ENCODE assay signal across 18 mouse cellular contexts in the genomic region with DNA sequence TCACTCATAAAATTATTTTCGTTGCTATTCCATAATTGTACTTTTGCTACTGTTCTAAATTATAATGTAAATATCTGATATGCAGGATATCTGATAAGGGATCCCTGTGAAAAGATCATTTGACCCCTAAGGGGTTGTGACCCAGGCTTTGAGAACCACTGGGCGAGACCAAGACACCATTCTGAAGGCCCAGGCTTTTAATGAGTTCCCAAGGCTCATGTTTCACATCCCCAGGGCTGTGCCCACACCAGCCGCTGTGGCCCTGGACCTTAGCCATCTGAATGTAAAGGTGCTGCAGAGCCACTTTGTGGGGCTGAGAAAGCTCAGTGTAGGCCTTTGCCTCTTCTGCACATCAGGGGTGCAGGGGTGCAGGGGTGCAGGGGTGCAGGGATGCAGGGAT.
"Had no signal": no experiment of that assay in that cellular context is flagged by ENCODE, and none has a peak within 500 bp of the region (broad histone marks: within the 10 kb centered on the region; RNA-seq: fewer than 3 reads in every experiment).

No protein-coding gene starts in this region.

- ATAC-seq: midbrain, embryonic 13.5 days; midbrain, embryonic 15.5 days had no signal

- H3K4me2 ChIP-seq: lung, embryonic 14.5 days; midbrain, embryonic 13.5 days; midbrain, embryonic 15.5 days; neural tube, embryonic 13.5 days; neural tube, embryonic 15.5 days had no signal

- H3K9ac ChIP-seq: lung, embryonic 14.5 days; midbrain, embryonic 13.5 days; midbrain, embryonic 15.5 days; neural tube, embryonic 13.5 days; neural tube, embryonic 15.5 days had no signal

- H3K27me3 ChIP-seq: midbrain, embryonic 13.5 days; midbrain, embryonic 15.5 days; neural tube, embryonic 13.5 days; neural tube, embryonic 15.5 days had no signal

- H3K27ac ChIP-seq: midbrain, embryonic 10.5 days; midbrain, embryonic 13.5 days; midbrain, embryonic 15.5 days; neural tube, embryonic 13.5 days; neural tube, embryonic 15.5 days had no signal

- H3K4me3 ChIP-seq: midbrain, embryonic 10.5 days; midbrain, embryonic 13.5 days; midbrain, embryonic 15.5 days; myocyte; neural tube, embryonic 13.5 days; neural tube, embryonic 15.5 days had no signal

- H3K9me3 ChIP-seq: midbrain, embryonic 10.5 days; midbrain, embryonic 13.5 days; midbrain, embryonic 15.5 days; neural tube, embryonic 13.5 days; neural tube, embryonic 15.5 days had no signal

- H3K36me3 ChIP-seq: midbrain, embryonic 13.5 days; midbrain, embryonic 15.5 days; neural tube, embryonic 13.5 days; neural tube, embryonic 15.5 days had no signal

- DNase-seq: lung, adult 18-20 months; lung, embryonic 14.5 days; lung, postnatal 10 days; lung, postnatal 4 days; retina, postnatal 1 day; right cerebral cortex, adult 18-20 months; right cerebral cortex, postnatal 25 days; right cerebral cortex, postnatal 4 days; spleen, adult 18-20 months; thymus, adult 18-20 months; thymus, postnatal 14 days; thymus, postnatal 36 days had no signal
